ENCODE assay signal across 22 mouse cellular contexts in the genomic region with DNA sequence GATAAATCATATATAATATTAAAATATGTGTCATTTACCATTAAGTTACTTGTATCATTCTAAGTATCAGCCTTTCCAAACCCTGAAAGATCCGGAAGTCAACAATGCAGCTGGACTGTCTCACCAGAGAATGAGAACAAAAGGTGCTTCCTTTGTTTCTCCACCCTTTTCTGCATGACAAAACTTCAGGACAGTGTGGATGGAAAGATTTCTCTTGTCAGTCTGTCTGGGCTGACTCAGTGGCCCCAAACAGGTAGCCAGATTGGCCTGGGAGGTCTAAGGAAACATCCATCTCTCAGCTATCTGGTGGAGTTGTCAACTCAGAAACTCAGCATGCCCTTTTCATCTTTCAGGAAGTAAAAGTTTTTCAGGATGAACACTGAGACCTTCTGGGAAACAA.
DNase-seq lines count a peak whose midpoint lies in the region; ATAC-seq and TF ChIP-seq lines count a peak whose summit lies in the region.
"Had no signal": no experiment of that assay in that cellular context is flagged by ENCODE, and none has a peak within 500 bp of the region (broad histone marks: within the 10 kb centered on the region; RNA-seq: fewer than 3 reads in every experiment).

No protein-coding gene starts in this region.

- no peaks in the 10 kb centered on the region; the same call in 1 of the 2 replicates for H3K27me3 ChIP-seq in ES-Bruce4 (ENCODE audit: control insufficient read depth, insufficient read depth, low read length, poor library complexity, severe bottlenecking)
- H3K27me3 ChIP-seq: CH12.LX; embryonic facial prominence, embryonic 12.5 days; forebrain, embryonic 13.5 days; forebrain, embryonic 15.5 days had no signal

- no peak for TF ChIP-seq CTCF in ES-Bruce4 (IDR thresholded peaks at IDR 0.05; ENCODE audit: low read depth, low read length)

- in situ Hi-C loops in ES-E14 (cut with MboI; ENCODE audit: low sequenced_read_pairs in 2 of 2, unreplicated experiment in 2 of 2) = no loop called here

- H3K9me3 ChIP-seq in ES-Bruce4 (replicated peaks; ENCODE audit: control insufficient read depth, insufficient read depth, low read length, poor library complexity, severe bottlenecking) (no peaks in the 10 kb centered on the region), ES-E14 (ENCODE audit: control insufficient read depth, insufficient read depth, low read depth, low read length) (no peaks in the 10 kb centered on the region)
- H3K9me3 ChIP-seq: embryonic facial prominence, embryonic 10.5 days; embryonic facial prominence, embryonic 12.5 days; forebrain, embryonic 13.5 days; forebrain, embryonic 15.5 days had no signal

- no peak overlapping the region for H3K9ac ChIP-seq in ES-Bruce4 (ENCODE audit: low read depth, poor library complexity, severe bottlenecking)
- no peak overlapping the region for H3K9ac ChIP-seq in ES-E14 (ENCODE audit: insufficient read depth, low read depth, low read length, poor library complexity, severe bottlenecking)
- H3K9ac ChIP-seq: embryonic facial prominence, embryonic 12.5 days; forebrain, embryonic 13.5 days; forebrain, embryonic 15.5 days; forebrain, postnatal 0 days had no signal

- TF ChIP-seq POLR2A in ES-Bruce4 (IDR thresholded peaks at IDR 0.05; ENCODE audit: insufficient read depth, low read length) = no peak

- H3K4me3 ChIP-seq in ES-Bruce4 (ENCODE audit: low read depth, low read length) (no peak overlapping the region), ES-E14 (ENCODE audit: insufficient read depth in 1 of 2, low read depth in 1 of 2, low read length in 2 of 2, poor library complexity in 1 of 2, severe bottlenecking in 1 of 2) (no peak overlapping the region)
- H3K4me3 ChIP-seq: embryonic facial prominence, embryonic 10.5 days; embryonic facial prominence, embryonic 12.5 days; erythroblast, embryonic 14.5 days; forebrain, embryonic 13.5 days; forebrain, embryonic 15.5 days had no signal

- H3K36me3 ChIP-seq in ES-Bruce4 (ENCODE audit: control insufficient read depth, insufficient read depth, low read length, poor library complexity, severe bottlenecking) = no peaks in the 10 kb centered on the region
- no peaks in the 10 kb centered on the region for H3K36me3 ChIP-seq in ES-E14 (ENCODE audit: control insufficient read depth, insufficient read depth, low read length, poor library complexity, severe bottlenecking)
- H3K36me3 ChIP-seq: embryonic facial prominence, embryonic 10.5 days; embryonic facial prominence, embryonic 12.5 days; forebrain, embryonic 15.5 days had no signal

- H3K27ac ChIP-seq in ES-Bruce4 (ENCODE audit: insufficient read depth, low read length) = peak overlapping the region; percentile 79
- H3K27ac ChIP-seq in ES-E14 (ENCODE audit: insufficient read depth, low read depth, low read length, poor library complexity, severe bottlenecking) = no peak overlapping the region
- H3K27ac ChIP-seq: embryonic facial prominence, embryonic 10.5 days; embryonic facial prominence, embryonic 12.5 days; forebrain, embryonic 13.5 days; forebrain, embryonic 15.5 days had no signal

- DNase-seq in ES-E14 (ENCODE audit: low read depth, low spot score) = peak; percentile 25
- DNase-seq in ZHBTc4 (ENCODE audit: low read depth, low spot score) = peak; percentile 62
- DNase-seq in cerebellum, adult 8-10 months = no peak
- DNase-seq: adrenal gland, adult 2 months; adrenal gland, postnatal 10 days; adrenal gland, postnatal 25 days; B cell, adult 2 months; cerebellum, adult 11 months; cerebellum, adult 18-20 months; cerebellum, adult 9-10 months; cerebellum, postnatal 10 days; cerebellum, postnatal 25 days; forebrain, postnatal 0 days had no signal

- H3K4me1 ChIP-seq in ES-Bruce4 (ENCODE audit: control insufficient read depth, insufficient read depth, low read length) = no peaks in the 10 kb centered on the region
- peaks cover 2 to 11% of the 10 kb centered on the region in 2 experiments; a peak in 3 of 4 replicates for H3K4me1 ChIP-seq in ES-E14 (ENCODE audit: control insufficient read depth in 2 of 2, insufficient read depth in 2 of 2, low read length in 2 of 2, poor library complexity in 1 of 2)
- H3K4me1 ChIP-seq: embryonic facial prominence, embryonic 10.5 days; embryonic facial prominence, embryonic 12.5 days; forebrain, embryonic 13.5 days; forebrain, embryonic 15.5 days had no signal

- no peak for ATAC-seq in erythroid progenitor cell, adult 5-6 weeks (replicated peaks; ENCODE audit: low FRiP score, poor library complexity, severe bottlenecking)
- ATAC-seq: CD4-positive, CD25-positive, alpha-beta regulatory T cell, adult 4 months; forebrain, embryonic 13.5 days; forebrain, embryonic 15.5 days; forebrain, postnatal 0 days had no signal

- TF ChIP-seq EP300 in ES-Bruce4 (IDR thresholded peaks at IDR 0.05; ENCODE audit: insufficient read depth, low read depth, low read length) = peak; percentile 62; the same call in 1 of the 2 replicates

TF ChIP-seq in ES-E14, 5 proteins besides CTCF, POLR2A, EP300 and RAD21:
- TF ChIP-seq ZNF384 (IDR thresholded peaks at IDR 0.05; ENCODE audit: low read depth, low read length) = no peak
- no peak for TF ChIP-seq CHD2 (IDR thresholded peaks at IDR 0.05; ENCODE audit: low read depth, low read length)
- no peak for TF ChIP-seq HCFC1 (IDR thresholded peaks at IDR 0.05; ENCODE audit: borderline replicate concordance, insufficient read depth, low read length)
- TF ChIP-seq ZC3H11A (IDR thresholded peaks at IDR 0.05; ENCODE audit: borderline replicate concordance, low read depth, low read length) = no peak
- no peak for TF ChIP-seq MAFK (IDR thresholded peaks at IDR 0.05; ENCODE audit: insufficient read depth, low read depth, low read length)
TF ChIP-seq in ES-E14: peak in this region for 0.
